Mouse (Mus musculus): Measurements from ENCODE around the gene Tmem156. TPM values are rescaled to one million over a fixed set of nuclear protein-coding genes. Genes with fewer than 3 reads are reported as not detected.
A peak's percentile ranks its signal among the peaks of the same experiment; 100 is the strongest.
"Not testable (repeated sequence)": the region's sequence is repeated elsewhere in the genome, so short reads cannot be mapped to it uniquely, and the experiment has no call there.

Tmem156 gene
- 0.56 and 0.81 TPM in 2 replicates for polyA plus RNA-seq (2012; rRNA removed)

DNA sequence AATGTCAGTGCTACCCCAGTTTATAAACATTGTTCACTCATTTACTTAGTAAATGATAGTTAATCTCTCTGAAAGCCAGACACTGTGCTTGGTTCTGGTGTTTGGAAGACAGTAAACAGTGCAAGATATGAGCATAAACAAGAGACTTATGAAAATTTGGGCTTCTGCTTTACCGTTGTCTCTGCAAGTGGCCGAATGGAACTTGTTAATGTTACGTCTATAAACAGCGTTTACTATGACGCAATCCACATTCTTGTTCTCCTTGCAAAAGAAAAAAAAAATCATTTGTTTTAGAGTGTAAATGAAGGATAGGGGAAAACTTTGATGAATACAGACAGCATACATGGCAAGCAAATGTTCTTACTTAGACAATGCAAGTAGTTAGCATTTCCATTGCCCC, at the start of gene Tmem156:
Tmem156 (minus strand) TSS at position 212 of the 400 bp plus-strand sequence.
- DNase-seq (ENCODE audit: low spot score): no peak

DNA sequence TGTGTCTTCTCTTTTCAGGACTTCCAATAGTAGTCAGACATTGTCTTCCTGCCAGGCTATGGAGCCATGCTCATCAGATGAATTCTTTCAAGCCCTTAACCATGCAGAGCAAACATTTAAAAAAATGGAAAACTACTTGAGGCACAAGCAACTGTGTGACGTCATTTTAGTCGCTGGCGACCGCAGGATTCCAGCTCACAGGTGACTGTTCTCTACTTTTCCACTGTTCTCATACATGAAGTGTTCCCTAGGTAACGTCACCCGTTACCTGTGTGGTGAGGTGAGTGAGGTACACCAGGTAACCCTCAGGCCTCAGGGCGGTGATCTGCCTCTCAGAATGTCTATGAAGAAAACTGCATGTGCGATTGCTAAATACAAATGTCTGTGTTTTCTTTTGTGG, 49.3 kb upstream of the Tmem156 start:
- DNase-seq (ENCODE audit: low spot score): no peak

DNA sequence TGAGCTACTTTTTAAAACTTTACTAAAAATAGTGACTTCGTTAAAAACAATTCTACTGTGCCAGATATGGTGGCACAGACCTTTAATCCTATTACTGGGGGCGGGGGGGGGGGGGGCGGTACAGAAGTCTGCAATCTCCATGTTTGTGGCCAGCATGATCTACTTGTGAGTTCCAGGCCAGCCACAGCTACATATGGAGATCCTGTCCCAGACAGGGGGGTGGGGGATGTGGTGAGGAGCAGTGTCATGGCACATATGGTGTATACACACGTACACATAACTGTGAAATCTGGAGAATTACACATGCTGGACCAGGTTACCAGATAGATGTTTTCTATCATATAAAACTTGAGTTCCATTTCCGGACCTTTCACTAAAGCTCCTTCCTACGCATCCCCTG, 45.1 kb upstream of the Tmem156 start:
- no peak for DNase-seq (ENCODE audit: low spot score)

DNA sequence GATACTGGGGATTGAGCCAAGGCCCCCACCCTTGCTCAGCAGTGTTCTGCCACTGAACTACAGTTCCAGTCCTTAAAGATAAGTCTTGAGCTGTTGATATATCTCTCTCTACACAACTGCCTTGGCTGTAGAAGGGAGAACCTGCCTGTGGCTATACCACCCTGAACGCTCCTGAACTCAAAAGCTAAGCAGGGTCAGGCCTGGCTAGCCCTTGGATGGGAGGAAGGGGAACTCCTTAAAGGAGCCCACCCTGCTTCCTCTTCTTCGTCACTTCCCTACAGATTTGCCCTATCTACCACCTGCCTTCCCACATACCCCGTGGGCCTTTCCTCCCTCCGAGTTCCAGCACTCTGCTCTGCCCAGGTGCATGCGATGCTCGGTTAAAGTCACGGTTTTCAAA, 44.2 kb upstream of the Tmem156 start:
- DNase-seq (ENCODE audit: low spot score): no peak

DNA sequence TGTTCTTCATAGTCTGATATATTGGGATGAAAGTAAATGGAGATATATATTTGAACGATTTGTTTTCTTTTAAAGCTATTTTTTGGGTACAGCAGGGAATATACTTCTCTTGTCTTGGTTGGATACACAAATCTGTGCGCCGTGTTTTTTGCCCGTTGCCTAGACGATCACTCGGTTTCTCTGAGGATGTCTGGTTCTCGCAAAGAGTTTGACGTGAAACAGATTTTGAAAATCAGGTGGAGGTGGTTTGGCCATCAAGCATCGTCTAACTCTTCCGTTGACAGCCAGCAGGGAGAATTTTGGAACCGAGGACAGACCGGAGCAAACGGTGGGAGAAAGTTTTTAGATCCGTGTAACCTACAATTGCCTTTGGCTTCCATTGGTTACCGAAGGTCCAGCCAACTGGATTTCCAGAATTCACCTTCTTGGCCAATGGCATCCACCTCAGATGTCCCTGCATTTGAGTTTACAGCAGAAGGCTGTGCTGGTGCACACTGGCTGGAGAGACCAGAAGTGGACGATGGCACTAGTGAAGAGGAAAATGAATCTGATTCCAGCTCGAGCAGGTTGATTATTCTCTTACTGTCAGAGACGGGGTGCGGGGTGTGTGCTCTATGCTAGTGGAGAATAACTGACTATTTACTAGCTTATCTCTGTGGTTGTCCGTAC, 39.4 kb upstream of the Tmem156 start:
- no peak for DNase-seq (ENCODE audit: low spot score)

DNA sequence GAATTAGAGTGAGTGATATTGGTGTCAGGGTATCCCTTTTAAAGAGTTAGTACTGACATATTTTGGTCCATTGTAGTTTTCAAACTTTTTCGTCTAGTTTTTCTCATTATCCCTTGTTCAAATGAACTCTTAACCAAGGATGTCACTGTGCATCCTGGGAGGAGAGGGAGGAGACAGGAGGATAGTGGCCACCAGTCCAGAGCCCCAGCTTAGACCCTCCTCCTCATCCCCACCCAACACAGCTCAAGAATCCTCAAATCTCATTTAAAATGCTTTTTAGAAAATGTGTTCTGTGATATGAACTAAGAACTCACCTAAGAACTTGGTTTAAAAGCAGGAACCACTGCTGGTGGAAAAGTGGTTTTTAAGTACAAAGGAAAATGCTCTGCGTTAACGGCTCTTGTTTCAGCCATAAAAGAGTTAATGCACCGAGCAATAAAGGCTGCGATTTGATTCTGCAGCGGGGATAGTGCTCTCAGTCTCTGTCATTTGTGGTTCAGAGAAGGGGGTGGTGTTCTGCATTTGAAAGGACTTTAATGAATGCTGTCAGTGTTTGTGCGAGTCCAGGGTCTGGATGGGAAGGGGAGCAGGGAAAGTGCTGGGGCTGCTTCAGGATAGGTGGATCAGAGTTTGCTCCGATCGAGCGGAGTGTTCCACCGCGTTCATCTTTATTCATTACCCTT, 38.7 kb upstream of the Tmem156 start:
- no peak for DNase-seq (ENCODE audit: low spot score)

DNA sequence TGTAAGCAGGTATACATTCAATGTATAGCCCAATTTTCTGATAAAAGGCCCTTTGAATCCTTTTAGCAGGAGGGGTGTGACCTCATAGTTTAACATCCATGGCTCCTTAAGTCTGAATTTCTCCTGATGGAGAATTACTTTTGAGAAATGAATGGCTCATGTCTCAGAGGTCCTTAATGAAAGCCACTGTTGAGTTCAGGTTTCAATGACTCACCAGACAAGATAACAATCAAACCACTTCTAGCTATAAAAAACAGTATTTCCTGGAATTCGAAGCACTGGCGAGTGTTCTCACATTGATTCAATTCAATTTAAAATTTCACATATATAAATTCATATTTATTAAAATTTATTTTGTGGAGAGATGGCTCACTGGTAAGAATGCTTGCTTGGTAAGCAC, 36.5 kb upstream of the Tmem156 start:
- DNase-seq (ENCODE audit: low spot score): no peak

DNA sequence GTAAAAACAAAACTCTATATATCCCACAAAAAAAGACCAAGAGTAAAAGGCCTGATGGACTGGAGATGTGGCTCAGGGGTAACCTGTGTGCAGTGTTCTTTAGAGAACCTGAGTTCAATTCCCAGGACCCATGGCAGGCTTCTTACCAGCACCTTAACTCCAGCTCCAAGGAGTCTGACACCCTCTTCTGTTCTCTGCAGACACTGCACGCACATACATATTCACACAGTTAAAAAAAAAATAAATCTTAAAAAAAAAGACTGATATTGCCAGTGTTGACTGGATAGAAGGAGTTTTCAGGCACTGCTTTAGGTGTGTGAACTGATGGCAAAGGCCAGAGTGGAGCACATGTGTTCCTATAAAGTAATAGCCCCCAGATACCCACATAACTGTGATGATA, 34.2 kb upstream of the Tmem156 start:
- no peak for DNase-seq (ENCODE audit: low spot score)

DNA sequence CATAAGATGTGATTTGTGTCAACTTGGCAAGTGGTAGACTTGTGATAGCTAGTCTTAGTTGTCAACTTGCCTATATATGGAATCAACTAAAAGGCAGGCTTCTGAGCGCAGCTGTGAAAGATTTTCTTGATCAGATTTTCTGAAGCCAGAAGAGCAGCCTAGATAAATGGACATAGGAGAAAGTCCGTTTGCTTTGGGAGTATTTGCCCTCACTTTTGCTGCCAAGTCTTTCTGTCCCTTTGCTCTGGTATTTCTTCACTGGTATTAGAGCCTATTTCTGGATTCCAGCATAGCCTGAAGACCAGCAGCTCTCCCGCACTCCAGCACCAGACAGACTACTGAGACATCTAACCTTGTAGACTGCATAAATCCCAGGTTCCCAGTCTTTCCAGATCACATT, 30.7 kb upstream of the Tmem156 start:
- no peak for DNase-seq (ENCODE audit: low spot score)

DNA sequence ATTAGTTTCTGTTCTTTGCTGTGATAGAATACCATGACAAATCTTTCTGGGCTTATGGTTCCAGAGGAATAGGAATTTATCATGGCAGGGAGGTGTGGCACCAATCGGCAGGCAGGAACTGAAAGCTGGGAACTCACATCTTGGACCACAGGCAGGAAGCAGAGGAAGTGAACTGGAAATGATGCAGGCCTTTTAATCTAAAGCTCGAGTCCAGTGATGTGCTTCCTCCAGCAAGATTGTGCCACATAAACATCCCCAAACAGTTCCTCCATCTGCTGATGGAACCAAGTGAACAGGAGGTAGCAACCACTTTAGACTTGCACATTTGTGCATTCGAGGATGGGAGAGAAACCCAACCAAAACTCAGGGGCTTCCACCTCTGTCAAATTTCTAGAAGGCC, 28.0 kb upstream of the Tmem156 start:
- DNase-seq (ENCODE audit: low spot score): no peak

DNA sequence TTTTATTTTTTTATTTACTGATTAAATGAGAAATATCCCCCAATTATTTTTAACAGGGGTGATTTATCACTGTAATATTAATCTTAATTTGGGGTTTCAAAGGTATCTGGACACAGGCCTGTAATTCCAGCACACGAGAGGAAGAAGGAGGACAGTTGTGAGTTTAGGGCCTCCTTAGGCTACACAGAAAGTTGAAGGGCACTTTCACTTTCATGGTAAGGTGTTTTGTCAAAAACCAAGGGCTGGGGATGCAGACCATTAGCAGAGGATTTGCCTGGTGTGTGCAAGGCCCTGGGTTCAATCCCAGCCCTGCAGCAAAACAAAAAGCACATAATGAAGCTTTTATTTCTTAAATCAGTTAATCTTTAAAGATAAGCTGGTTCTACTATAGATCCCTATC, 27.6 kb upstream of the Tmem156 start:
- no peak for DNase-seq (ENCODE audit: low spot score)

DNA sequence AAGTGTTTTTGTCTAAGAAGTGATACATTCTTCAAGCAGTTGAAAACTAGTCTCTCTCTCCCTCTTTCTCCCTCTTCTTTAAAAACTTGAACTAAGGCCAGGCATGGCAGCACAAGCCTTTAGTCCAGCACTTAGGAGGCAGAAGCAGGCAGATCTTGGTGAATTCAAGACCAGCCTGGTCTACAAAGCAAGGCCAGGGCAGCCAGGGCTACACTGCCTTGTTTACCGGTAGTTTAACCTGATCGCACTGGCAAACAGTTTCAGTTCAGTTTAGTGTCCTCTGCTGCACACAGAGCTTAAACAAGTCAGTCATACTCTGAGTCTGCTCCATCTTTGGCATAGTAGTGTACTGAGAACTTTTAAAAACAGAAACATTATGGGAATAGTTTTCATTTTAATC, 24.9 kb upstream of the Tmem156 start:
- DNase-seq (ENCODE audit: low spot score): no peak

DNA sequence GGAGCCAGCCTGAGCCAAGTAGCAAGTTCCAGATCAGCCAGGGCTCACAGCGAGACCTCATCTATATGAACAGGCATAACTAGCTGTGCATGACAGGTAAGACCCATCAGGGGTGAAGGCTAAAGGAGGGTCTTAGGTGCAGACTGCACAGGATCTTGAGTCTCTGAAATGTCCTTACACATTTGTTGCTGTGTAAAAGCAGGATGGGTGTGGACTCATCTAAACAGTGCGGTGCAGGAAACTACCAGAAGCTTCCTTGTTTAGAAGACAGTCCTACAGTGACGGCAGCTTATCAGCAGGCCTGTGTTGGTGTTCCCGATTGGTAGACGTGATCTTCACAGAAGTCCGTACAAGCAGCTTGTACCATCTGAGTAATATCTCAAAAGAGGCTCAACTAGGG, 21.4 kb upstream of the Tmem156 start:
- no peak for DNase-seq (ENCODE audit: low spot score)

DNA sequence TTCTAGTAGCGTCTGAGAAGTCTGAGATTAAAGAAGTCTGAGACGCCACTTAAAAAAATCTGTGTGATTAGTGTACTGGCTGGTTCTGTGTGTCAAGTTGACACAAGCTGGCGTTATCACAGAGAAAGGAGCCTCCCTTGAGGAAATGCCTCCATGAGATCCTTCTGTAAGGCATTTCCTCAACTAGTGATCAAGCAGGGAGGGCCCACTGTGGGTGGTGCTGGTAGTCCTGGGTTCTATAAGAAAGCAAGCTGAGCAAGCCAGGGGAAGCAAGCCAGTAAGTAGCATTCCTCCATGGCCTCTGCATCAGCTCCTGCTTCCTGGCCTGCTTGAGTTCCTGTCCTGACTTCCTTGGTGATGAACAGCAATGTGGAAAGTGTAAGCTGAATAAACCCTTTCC, 20.3 kb upstream of the Tmem156 start:
- DNase-seq (ENCODE audit: low spot score): not testable (repeated sequence)

DNA sequence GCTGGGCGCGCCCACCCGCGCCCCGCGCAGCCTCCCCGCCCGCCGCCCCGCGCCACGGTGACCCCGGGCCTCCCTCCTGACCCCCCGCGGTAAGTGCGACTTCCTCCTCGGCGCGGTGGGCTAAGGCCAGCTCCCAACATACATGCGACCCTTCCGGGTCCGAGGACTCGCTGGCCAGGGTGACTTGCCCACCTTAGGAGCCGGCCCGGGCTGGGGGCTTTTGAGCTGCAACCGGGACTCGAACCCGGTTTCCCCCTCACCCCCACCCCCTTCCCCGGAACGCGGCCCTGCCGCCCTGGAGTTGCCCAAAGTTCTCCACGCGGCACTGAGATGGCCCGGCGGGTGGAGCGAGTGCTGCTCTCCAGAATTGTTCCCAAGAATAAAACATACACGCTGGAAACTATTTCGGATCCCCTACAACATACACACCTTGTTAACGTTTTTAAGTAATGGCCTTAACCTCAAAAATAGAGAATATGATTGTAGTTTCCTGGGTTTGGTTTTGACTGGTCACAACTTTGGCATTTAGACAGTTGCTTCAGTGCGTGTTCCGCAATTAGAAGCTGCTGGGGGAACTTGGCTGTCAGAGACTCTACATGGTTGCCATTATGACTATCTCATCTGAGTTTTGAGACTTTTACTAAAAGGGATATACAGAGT, 16.0 kb upstream of the Tmem156 start:
- peak; percentile 41 for DNase-seq (ENCODE audit: low spot score)

DNA sequence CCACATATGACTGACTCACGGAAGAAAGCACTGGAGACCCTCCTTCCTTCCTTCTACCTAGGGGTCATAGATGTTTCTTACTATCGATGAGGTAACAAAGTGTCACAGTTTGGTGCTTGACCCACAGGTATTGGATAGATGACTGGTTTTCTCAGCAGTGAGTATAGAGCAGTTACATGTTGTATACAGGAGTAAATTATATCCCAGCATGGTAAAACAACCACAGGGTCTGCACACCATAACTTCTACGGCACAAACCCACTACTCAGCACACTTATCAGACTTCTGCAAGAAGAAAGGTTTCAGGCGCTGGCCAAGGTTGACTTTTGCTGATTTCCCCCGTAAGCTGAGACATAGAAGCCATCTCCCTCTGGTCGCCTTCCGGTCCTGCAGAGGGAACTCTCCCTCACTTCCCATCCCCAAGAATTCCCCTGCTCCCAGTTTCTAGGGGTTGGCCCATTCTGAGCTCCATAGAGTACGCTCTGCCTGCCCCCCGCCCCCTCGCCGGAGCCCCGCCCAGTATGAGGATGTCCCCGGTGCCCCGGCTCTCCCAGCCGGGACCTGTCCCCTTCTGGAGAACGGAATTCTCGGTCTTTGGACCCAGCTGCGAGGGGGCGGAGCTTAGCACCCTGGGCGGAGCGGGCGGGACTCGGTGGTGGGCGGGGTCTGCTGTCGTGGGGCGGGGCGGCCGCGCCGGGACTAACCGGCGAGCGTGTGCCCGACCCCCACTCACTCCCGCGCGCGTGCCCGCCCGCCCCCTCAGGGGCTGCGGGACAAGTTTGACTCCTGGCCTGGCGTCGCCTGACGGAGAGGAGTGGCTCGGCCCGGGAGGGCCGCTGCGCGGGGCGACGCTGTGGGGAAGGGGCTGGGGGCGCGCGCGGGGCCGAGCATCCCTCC, 15.2 kb upstream of the Tmem156 start, which contains the start of gene Klhl5:
Klhl5 (plus strand) TSS at position 664 of the 897 bp plus-strand sequence.
- DNase-seq (ENCODE audit: low spot score): peak; percentile 76

DNA sequence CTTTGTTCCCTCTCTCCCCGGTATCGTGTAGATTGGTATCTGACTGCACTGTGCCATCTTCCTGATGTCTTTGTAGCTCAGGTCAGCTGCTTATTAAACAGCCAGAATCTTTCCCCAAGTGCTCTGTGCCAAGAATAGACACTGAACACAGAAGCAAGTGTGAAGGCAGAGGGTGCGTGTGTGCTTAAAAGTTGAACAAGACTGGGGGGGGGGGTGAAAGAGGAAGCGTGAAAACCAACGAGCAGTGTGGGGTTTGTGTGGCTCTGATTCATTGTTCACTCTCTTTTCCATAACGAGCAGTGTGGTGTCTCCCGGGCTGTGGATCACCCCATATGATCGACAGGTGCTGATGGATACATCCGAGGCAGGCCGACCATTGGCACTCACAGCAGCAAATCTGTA, 10.7 kb upstream of the Tmem156 start:
- DNase-seq (ENCODE audit: low spot score): no peak

DNA sequence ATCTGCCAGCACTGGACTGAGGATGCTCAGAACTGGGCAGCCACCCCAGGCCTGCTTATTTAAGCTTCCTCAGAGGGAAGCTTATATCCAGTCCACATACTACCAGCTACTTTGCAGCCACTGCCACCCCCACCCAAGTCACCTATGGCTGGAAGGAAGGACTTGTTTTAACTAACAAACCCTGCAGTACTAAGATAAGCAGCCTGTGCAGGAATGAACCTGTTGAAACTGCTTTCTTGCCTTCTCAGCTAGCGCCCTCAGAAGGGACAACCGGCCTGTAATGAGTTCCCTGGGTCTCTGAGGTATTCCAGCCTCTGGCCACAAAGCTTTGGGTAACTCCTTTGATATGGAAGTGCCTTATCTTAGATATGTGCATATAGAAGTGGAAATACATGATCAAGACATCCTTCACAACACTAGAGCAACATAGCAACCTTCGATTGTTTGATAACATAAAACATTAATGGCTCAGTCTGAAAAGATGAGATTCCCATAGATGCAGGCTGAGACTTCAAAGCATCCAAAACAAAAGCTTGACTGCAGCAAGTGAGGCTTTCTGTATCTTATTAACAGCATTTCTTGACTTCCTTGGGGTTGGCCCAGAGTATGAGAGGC, 10.2 kb upstream of the Tmem156 start:
- DNase-seq (ENCODE audit: low spot score): no peak

DNA sequence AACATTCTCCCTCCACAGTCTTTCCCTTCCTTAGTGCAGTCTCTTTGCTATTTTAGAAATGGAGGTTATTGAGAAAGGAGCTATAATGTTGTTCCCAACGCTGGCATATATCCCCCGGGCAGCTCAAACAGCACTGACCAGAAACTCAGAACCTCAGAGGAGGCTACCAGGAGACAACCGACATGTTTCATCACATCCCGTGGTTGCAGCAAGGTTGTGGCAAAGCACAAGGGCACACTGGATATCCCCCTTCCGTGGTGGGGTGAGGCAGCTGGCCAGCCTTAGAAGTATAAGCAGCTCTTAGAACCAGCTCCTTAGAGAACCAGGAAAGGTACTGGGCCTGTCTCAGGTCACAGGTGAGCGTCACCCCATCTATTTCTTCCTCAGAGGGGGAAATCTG, 9.7 kb upstream of the Tmem156 start:
- no peak for DNase-seq (ENCODE audit: low spot score)

DNA sequence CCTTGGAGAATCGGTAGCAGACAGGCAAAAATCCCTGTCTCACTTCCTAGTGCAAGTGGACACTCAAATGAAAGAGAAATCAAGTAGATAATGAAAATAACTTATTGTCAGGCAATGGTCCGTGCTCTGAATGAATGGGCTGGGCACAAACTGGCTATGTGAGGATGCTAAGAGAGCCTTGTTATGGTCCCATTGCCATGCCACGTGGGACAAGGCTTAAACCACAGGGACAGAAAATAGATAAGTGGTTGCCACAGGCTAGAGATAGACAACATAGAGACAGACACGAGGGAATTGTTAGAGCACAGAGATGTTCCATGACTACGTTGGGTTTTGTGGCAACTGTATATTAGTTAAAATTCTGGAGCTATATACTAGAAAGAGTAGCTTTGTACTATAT, 9.3 kb upstream of the Tmem156 start:
- DNase-seq (ENCODE audit: low spot score): no peak

DNA sequence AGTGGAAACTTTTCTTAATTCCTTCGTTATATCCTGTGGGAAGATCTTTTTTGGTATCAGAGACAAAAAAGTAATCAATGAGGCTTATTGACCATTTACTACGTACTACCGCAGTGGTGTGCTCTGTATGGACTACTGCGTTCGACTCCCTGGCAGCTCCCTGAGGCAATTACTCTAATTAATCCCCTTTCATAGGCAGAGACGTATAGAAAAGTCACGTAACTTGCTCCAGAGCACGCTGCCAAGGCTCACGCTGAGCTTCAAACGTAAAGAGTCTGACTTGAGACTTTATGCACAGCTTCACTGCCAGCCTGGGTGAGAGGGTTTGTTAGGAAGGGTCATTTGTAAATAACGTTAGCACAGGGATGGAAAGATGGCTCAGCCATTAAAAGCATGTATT, 8.1 kb upstream of the Tmem156 start:
- no peak for DNase-seq (ENCODE audit: low spot score)

DNA sequence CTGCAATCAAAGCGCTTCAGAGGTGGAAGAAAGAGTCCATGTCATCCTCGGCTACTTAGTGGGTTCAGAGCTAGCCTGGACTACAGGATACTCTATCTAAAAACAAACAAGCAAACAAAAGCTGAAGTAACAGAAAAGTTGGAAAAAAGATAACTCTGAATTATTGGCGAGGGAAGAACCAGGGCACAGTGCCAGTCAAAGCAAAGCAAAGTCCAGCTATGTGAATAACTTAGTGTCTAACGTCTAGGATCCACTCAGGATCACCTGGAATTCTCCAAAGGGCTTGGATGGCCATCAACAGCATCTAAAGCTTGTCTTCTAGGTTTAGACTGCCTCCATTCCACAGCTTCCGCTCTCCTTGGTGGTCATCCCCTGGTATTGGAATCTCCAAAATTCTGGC, 5.5 kb upstream of the Tmem156 start:
- DNase-seq (ENCODE audit: low spot score): no peak

All from urinary bladder, adult 2 months (tissue).